Mouse (Mus musculus): ENCODE measurements around the gene Cxcl12. TPM values are rescaled to one million over a fixed set of nuclear protein-coding genes. Genes with fewer than 3 reads are reported as not detected.

Cxcl12 gene
- total and polyA plus RNA-seq, 2 experiments from 2014 or later = 27.8 to 68.2 TPM

DNA sequence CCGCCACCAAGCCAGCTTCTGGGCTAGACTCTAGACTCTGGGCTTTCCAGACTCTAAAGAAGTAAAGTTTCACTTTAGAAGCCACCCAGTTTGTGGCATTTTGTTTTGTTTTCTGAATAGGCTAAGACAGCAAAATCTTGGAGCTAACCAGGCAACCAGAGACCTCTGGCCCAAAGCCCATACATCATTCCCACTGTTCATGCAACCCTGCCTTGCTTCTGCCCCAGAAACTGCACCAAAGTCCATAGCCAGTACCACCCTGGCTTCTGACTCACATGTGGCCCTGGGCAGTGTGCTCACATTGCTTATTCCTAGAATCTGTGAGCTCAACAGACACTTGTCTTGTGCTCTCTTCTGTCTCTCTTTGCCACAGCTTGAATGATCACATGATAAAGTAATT lies 39.0 kb downstream of the Cxcl12 start:
- 94% methylated on average over 1 of the region's 1 CpGs for WGBS
- no peak for TF ChIP-seq CTCF (IDR thresholded peaks at IDR 0.05)
- no peak overlapping the region for H3K27ac ChIP-seq (ENCODE audit: low read depth, low read length)
- no peak overlapping the region for H3K4me2 ChIP-seq (ENCODE audit: low read depth, low read length, poor library complexity, severe bottlenecking)
- ATAC-seq (ENCODE audit: low FRiP score) = no peak
- no peaks in the 10 kb centered on the region for H3K4me1 ChIP-seq (ENCODE audit: insufficient read depth, low read length)
- no peaks in the 10 kb centered on the region for H3K36me3 ChIP-seq (ENCODE audit: insufficient read depth, low read length)
- no peak for DNase-seq (ENCODE audit: low spot score)
- H3K27me3 ChIP-seq (ENCODE audit: insufficient read depth, low read length) = no peaks in the 10 kb centered on the region
- H3K4me3 ChIP-seq (ENCODE audit: low read depth, low read length) = no peak overlapping the region
- H3K9me3 ChIP-seq (ENCODE audit: low read length) = no peaks in the 10 kb centered on the region
- H3K9ac ChIP-seq (replicated peaks; ENCODE audit: low read length, poor library complexity, severe bottlenecking) = no peak overlapping the region

DNA sequence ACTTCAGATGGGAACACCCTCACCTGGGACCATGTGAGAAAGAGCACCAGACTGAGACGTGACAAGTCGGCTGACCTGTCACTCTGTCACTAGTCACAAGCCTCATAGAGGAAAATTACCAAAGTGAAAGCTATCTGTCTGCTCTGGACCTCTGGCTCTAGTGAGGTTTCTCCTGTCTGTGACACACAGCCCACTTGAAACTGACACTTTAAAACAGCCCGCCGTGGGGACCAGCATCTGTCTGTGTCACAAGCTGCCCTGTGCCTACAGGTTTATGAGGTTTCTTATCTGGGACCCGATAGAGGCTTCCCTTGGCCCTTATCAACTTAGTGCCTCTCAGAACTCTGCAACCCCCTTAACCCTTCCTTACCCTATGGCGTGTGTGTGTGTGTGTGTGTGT lies 41.8 kb downstream of the Cxcl12 start:
- no peak for TF ChIP-seq CTCF (IDR thresholded peaks at IDR 0.05)
- ATAC-seq (ENCODE audit: low FRiP score) = no peak
- no peak for DNase-seq (ENCODE audit: low spot score)
- Histone ChIP-seq H3K9ac (replicated peaks; ENCODE audit: low read length, poor library complexity, severe bottlenecking) (no peak overlapping the region), H3K36me3 (ENCODE audit: insufficient read depth, low read length) (no peaks in the 10 kb centered on the region), H3K9me3 (ENCODE audit: low read length) (no peaks in the 10 kb centered on the region), H3K27me3 (ENCODE audit: insufficient read depth, low read length) (no peaks in the 10 kb centered on the region), H3K4me2 (ENCODE audit: low read depth, low read length, poor library complexity, severe bottlenecking) (no peak overlapping the region), H3K4me3 (ENCODE audit: low read depth, low read length) (no peak overlapping the region), H3K27ac (ENCODE audit: low read depth, low read length) (no peak overlapping the region), H3K4me1 (ENCODE audit: insufficient read depth, low read length) (no peaks in the 10 kb centered on the region)
- WGBS = 78% methylated on average over 6 of the region's 6 CpGs

DNA sequence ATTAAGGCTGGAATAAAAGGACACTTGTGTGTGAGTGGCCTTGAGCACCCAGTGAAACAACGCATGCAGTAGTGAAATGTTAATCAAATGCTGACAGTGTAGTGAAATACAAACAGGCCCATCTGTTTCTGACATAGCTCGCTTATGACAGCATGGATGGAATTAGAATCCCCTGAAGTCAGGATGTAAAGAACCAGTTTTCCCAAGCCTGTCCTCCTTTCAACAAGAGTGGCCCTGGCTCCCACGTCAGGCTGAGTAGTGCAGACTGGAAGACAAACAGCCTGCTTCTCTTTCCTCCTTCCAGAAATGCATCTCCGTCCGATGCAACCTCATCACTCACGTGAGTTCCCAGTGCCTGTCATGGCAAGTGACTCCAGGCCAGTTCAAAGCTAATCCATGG lies 42.2 kb downstream of the Cxcl12 start:
- no peak for ATAC-seq (ENCODE audit: low FRiP score)
- Histone ChIP-seq H3K4me3 (ENCODE audit: low read depth, low read length) (no peak overlapping the region), H3K9ac (replicated peaks; ENCODE audit: low read length, poor library complexity, severe bottlenecking) (no peak overlapping the region), H3K4me1 (ENCODE audit: insufficient read depth, low read length) (no peaks in the 10 kb centered on the region), H3K27me3 (ENCODE audit: insufficient read depth, low read length) (no peaks in the 10 kb centered on the region), H3K4me2 (ENCODE audit: low read depth, low read length, poor library complexity, severe bottlenecking) (no peak overlapping the region), H3K36me3 (ENCODE audit: insufficient read depth, low read length) (no peaks in the 10 kb centered on the region), H3K27ac (ENCODE audit: low read depth, low read length) (no peak overlapping the region), H3K9me3 (ENCODE audit: low read length) (no peaks in the 10 kb centered on the region)
- WGBS = 72% methylated on average over 6 of the region's 6 CpGs
- no peak for DNase-seq (ENCODE audit: low spot score)
- TF ChIP-seq CTCF (IDR thresholded peaks at IDR 0.05) = no peak

DNA sequence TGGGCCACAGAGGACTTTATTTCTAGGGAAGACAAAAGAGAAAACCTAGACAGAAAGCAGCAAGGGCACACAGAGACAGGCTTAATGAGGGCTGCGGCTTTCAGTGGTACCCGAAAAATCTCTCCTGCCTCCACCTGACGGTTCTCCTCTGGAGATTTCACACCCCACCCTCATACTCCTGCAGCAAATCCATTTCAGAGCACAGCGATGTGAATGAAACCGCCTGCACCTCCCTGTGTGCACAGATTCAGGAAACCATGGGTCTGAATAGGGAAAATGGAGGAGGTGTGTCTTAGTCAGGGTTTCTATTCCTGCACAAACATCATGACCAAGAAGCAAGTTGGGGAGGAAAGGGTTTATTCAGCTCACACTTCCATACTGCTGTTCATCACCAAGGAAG lies 46.2 kb downstream of the Cxcl12 start:
- ATAC-seq (ENCODE audit: low FRiP score) = no peak
- Histone ChIP-seq H3K9me3 (ENCODE audit: low read length) (no peaks in the 10 kb centered on the region), H3K27me3 (ENCODE audit: insufficient read depth, low read length) (no peaks in the 10 kb centered on the region), H3K27ac (ENCODE audit: low read depth, low read length) (no peak overlapping the region), H3K36me3 (ENCODE audit: insufficient read depth, low read length) (no peaks in the 10 kb centered on the region), H3K4me1 (ENCODE audit: insufficient read depth, low read length) (no peaks in the 10 kb centered on the region), H3K4me3 (ENCODE audit: low read depth, low read length) (no peak overlapping the region), H3K9ac (replicated peaks; ENCODE audit: low read length, poor library complexity, severe bottlenecking) (no peak overlapping the region), H3K4me2 (ENCODE audit: low read depth, low read length, poor library complexity, severe bottlenecking) (no peak overlapping the region)
- WGBS = 72% methylated on average over 5 of the region's 5 CpGs
- DNase-seq (ENCODE audit: low spot score) = no peak
- no peak for TF ChIP-seq CTCF (IDR thresholded peaks at IDR 0.05)

DNA sequence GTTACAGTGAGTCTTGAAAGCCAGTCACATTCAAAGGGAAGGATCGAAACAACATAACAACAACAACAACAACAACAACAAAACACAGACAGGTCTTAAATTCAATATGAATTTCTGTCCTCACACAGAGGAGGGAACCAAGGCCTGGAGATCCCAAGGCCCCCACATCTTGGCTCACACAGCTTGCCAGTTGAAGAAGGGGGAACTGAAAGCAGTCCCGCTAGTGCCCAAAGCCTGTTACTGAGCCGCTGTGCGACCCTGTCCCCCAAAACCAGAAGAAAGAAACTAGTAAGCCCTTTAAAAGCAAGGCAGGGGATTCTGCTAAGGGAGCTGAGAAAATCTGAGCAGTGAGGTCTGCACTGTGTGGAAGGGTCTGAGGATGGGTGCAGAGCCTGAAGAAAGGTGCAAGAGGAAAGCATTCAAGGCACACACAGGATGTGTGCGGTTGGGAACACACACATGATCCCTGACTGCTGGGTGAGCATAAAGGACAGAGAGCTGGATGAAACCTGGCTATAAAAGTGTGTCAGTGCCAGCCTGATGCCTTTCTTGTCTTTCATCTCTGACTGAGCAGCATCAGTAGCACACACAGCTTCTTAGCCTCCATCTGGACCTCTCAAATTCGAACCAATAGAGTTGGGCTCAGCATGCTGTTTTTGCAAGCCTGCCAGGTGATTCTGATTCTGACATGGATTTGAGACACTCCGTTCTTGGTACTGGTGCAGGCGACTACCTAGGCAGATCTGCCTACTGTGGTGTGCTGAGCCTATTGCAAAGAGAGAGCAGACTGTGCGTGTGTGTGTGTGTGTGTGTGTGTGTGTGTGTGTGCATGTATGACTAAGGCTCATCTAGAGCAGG lies 50.3 kb downstream of the Cxcl12 start:
- TF ChIP-seq CTCF (IDR thresholded peaks at IDR 0.05) = no peak
- Histone ChIP-seq H3K4me3 (ENCODE audit: low read depth, low read length) (no peak overlapping the region), H3K9me3 (ENCODE audit: low read length) (no peaks in the 10 kb centered on the region), H3K4me1 (ENCODE audit: insufficient read depth, low read length) (no peaks in the 10 kb centered on the region), H3K36me3 (ENCODE audit: insufficient read depth, low read length) (no peaks in the 10 kb centered on the region), H3K9ac (replicated peaks; ENCODE audit: low read length, poor library complexity, severe bottlenecking) (no peak overlapping the region), H3K4me2 (ENCODE audit: low read depth, low read length, poor library complexity, severe bottlenecking) (no peak overlapping the region), H3K27ac (ENCODE audit: low read depth, low read length) (no peak overlapping the region), H3K27me3 (ENCODE audit: insufficient read depth, low read length) (no peaks in the 10 kb centered on the region)
- ATAC-seq (ENCODE audit: low FRiP score) (0 out of 2 replicates have a peak, but pooled peaks have one; percentile 20), DNase-seq (ENCODE audit: low spot score) (peak; percentile 65)
- 77% methylated on average over 9 of the region's 9 CpGs for WGBS

DNA sequence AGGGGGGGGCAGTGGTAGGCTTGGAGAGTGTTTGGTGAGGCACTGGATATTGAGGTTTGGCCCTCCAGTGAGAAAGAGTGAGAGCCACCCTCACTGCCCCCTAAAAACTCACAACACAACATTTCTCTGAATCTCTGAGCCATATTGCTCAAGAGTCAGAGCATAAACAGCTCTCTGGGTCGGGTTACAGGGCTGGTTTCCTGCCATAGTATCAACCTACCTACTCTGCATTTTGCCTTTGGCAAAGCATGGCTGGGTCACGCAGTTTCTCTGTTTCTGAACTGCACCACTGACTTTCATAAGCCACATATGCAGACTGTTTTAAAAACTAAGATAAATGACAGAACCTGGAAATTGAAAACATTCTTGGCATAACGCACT lies 51.0 kb downstream of the Cxcl12 start:
- no peak overlapping the region for H3K27ac ChIP-seq (ENCODE audit: low read depth, low read length)
- 66% methylated on average over 3 of the region's 3 CpGs for WGBS
- H3K36me3 ChIP-seq (ENCODE audit: insufficient read depth, low read length) = no peaks in the 10 kb centered on the region
- ATAC-seq (ENCODE audit: low FRiP score) = no peak
- no peaks in the 10 kb centered on the region for H3K27me3 ChIP-seq (ENCODE audit: insufficient read depth, low read length)
- no peaks in the 10 kb centered on the region for H3K9me3 ChIP-seq (ENCODE audit: low read length)
- H3K4me3 ChIP-seq (ENCODE audit: low read depth, low read length) = no peak overlapping the region
- TF ChIP-seq CTCF (IDR thresholded peaks at IDR 0.05) = no peak
- no peaks in the 10 kb centered on the region for H3K4me1 ChIP-seq (ENCODE audit: insufficient read depth, low read length)
- DNase-seq (ENCODE audit: low spot score) = no peak
- H3K9ac ChIP-seq (replicated peaks; ENCODE audit: low read length, poor library complexity, severe bottlenecking) = no peak overlapping the region
- no peak overlapping the region for H3K4me2 ChIP-seq (ENCODE audit: low read depth, low read length, poor library complexity, severe bottlenecking)
